8 mouse cellular contexts compared by ENCODE assay signal in genomic region chr4:128637250-128637649, GRCm38 (mm10). TPM values are rescaled to one million over a fixed set of nuclear protein-coding genes. Genes with fewer than 3 reads are reported as not detected.
DNase-seq lines count a peak whose midpoint lies in the region; ATAC-seq and TF ChIP-seq lines count a peak whose summit lies in the region.

No protein-coding gene starts in this region.

- peak overlapping the region; percentile 18 for H3K4me2 ChIP-seq in lung, embryonic 14.5 days
- no peak overlapping the region for H3K4me2 ChIP-seq in neural tube, embryonic 13.5 days

- intact Hi-C loops in gastrocnemius, postnatal 14 days (cut with DNase I; ENCODE audit: low total_unique reads): no loop called here

- H3K27ac ChIP-seq in lung, embryonic 14.5 days (ENCODE audit: low read depth): peak overlapping the region; percentile 84
- H3K27ac ChIP-seq in neural tube, embryonic 13.5 days (replicated peaks): peak overlapping the region; percentile 54

- H3K9me3 ChIP-seq in lung, embryonic 14.5 days (ENCODE audit: low read depth, low read length): no peaks in the 10 kb centered on the region
- H3K9me3 ChIP-seq in neural tube, embryonic 13.5 days: no peaks in the 10 kb centered on the region

- no peak for TF ChIP-seq CTCF in lung, embryonic 14.5 days (IDR thresholded peaks at IDR 0.05; ENCODE audit: low read depth)

- no peaks in the 10 kb centered on the region for H3K27me3 ChIP-seq in lung, embryonic 14.5 days (ENCODE audit: insufficient read depth, low read length)
- no peaks in the 10 kb centered on the region for H3K27me3 ChIP-seq in neural tube, embryonic 13.5 days

- 28% methylated on average over 11 of the region's 11 CpGs for WGBS in lung, embryonic 14.5 days
- WGBS in neural tube, embryonic 13.5 days: 44% methylated on average over 11 of the region's 11 CpGs

- ATAC-seq in lung, embryonic 14.5 days (ENCODE audit: insufficient read depth): peak; percentile 33
- ATAC-seq in neural tube, embryonic 13.5 days (ENCODE audit: low read depth): no peak

- H3K4me1 ChIP-seq in lung, embryonic 14.5 days (ENCODE audit: insufficient read depth): peaks cover 46% of the 10 kb centered on the region
- peaks cover 40% of the 10 kb centered on the region for H3K4me1 ChIP-seq in neural tube, embryonic 13.5 days (replicated peaks)

- DNase-seq in gastrocnemius, postnatal 14 days: peak; percentile 34
- no peak for DNase-seq in gastrocnemius, postnatal 25 days
- DNase-seq in lung, embryonic 14.5 days: peak; percentile 67
- DNase-seq in lung, postnatal 25 days (ENCODE audit: low spot score): no peak
- DNase-seq in kidney, postnatal 4 days: peak; percentile 72 to 79
- no peak for DNase-seq in right cerebral cortex, postnatal 4 days
- DNase-seq in layer of hippocampus, adult 9-10 months (ENCODE audit: low spot score): no peak

- H3K9ac ChIP-seq in lung, embryonic 14.5 days: no peak overlapping the region
- no peak overlapping the region for H3K9ac ChIP-seq in neural tube, embryonic 13.5 days

- no peak overlapping the region for H3K4me3 ChIP-seq in lung, embryonic 14.5 days (ENCODE audit: low read depth, low read length)
- no peak overlapping the region for H3K4me3 ChIP-seq in neural tube, embryonic 13.5 days

- H3K36me3 ChIP-seq in lung, embryonic 14.5 days (ENCODE audit: insufficient read depth): no peaks in the 10 kb centered on the region
- no peaks in the 10 kb centered on the region for H3K36me3 ChIP-seq in neural tube, embryonic 13.5 days

RNA-seq across cellular contexts. Expression of gene Phc2, which starts 17.3 kb away (rescaled TPM):
- 10 to 100 TPM; 27.1 to 27.9 TPM for total RNA-seq in gastrocnemius, postnatal 14 days (2021)
- 10 to 100 TPM; 18.4 to 23.1 TPM for total RNA-seq in gastrocnemius, postnatal 25 days (2021)
- polyA plus RNA-seq in lung, embryonic 14.5 days (2014; fragmentation: Nextera tagmentation; extraction: Ambion mirVana): 99.0 and 107 TPM in 2 replicates
- polyA plus RNA-seq in neural tube, embryonic 13.5 days (2015; fragmentation: Nextera tagmentation; extraction: Ambion mirVana): 82.2 and 101 TPM in 2 replicates

RNA-seq across cellular contexts. Expression of gene Tlr12, which starts 18.8 kb away (rescaled TPM):
- not detected for total RNA-seq in gastrocnemius, postnatal 14 days (2021)
- not detected for total RNA-seq in gastrocnemius, postnatal 25 days (2021)
- polyA plus RNA-seq in lung, embryonic 14.5 days (2014; fragmentation: Nextera tagmentation; extraction: Ambion mirVana): 0.26 and 0.30 TPM in 2 replicates
- 1.7 and 2.0 TPM in 2 replicates for polyA plus RNA-seq in neural tube, embryonic 13.5 days (2015; fragmentation: Nextera tagmentation; extraction: Ambion mirVana)

RNA-seq across cellular contexts. Expression of gene Zscan20, which starts 27.4 kb away (rescaled TPM):
- total RNA-seq in gastrocnemius, postnatal 14 days (2021): 1 to 10 TPM; 1.7 to 3.2 TPM
- 1 to 10 TPM; 2.9 TPM for total RNA-seq in gastrocnemius, postnatal 25 days (2021)
- polyA plus RNA-seq in lung, embryonic 14.5 days (2014; fragmentation: Nextera tagmentation; extraction: Ambion mirVana): 3.5 and 4.0 TPM in 2 replicates
- 4.1 and 4.6 TPM in 2 replicates for polyA plus RNA-seq in neural tube, embryonic 13.5 days (2015; fragmentation: Nextera tagmentation; extraction: Ambion mirVana)

Comparison
In these comparisons a context has a peak if more than half of its experiments do, and no peak if none do; other contexts are left out.
1. DNase-seq: peak in gastrocnemius, postnatal 14 days (single experiment), lung, embryonic 14.5 days (single experiment) and kidney, postnatal 4 days (2 of 2); none in gastrocnemius, postnatal 25 days (single experiment), lung, postnatal 25 days (single experiment), right cerebral cortex, postnatal 4 days (single experiment) and layer of hippocampus, adult 9-10 months (single experiment).